Mouse (Mus musculus): ENCODE measurements at regions not wholly inside any gene's neighbourhood (a gene's known extent, or its start where the extent isn't known, plus 50 kb on each side); places are given as distances from the start of the nearest gene placed in this dataset.

- H3K4me2 ChIP-seq = no peak overlapping the region
- ATAC-seq (ENCODE audit: insufficient number of reproducible peaks, low FRiP score) = no peak
- H3K9ac ChIP-seq = no peak overlapping the region
- no peaks in the 10 kb centered on the region for H3K27me3 ChIP-seq (replicated peaks)
- H3K4me1 ChIP-seq (replicated peaks) = 0 out of 2 replicates have a peak, but pooled peaks cover 4% of the 10 kb centered on the region
- H3K36me3 ChIP-seq = no peaks in the 10 kb centered on the region
- no peak overlapping the region for H3K27ac ChIP-seq (ENCODE audit: poor library complexity, severe bottlenecking)
- H3K9me3 ChIP-seq (replicated peaks) = no peaks in the 10 kb centered on the region
- WGBS = 69% methylated on average over 4 of the region's 4 CpGs
- H3K4me3 ChIP-seq = no peak overlapping the region
Measured at GRCm38 (mm10) chr10:117505529-117505928, 123.8 kb upstream of the Cpm start.

- Histone ChIP-seq H3K4me3 (no peak overlapping the region), H3K9ac (no peak overlapping the region), H3K27me3 (replicated peaks) (no peaks in the 10 kb centered on the region), H3K4me1 (replicated peaks) (0 out of 2 replicates have a peak, but pooled peaks cover 4% of the 10 kb centered on the region), H3K36me3 (no peaks in the 10 kb centered on the region), H3K9me3 (replicated peaks) (no peaks in the 10 kb centered on the region), H3K27ac (ENCODE audit: poor library complexity, severe bottlenecking) (no peak overlapping the region), H3K4me2 (no peak overlapping the region)
- ATAC-seq (ENCODE audit: insufficient number of reproducible peaks, low FRiP score) = no peak
- 79% methylated on average over 3 of the region's 3 CpGs for WGBS
Measured at GRCm38 (mm10) chr10:117505057-117505456, 124.2 kb upstream of the Cpm start.

GRCm38 (mm10) chr10:117504267-117504902 is 124.6 kb upstream of the Cpsf6 start:
- no peak overlapping the region for H3K4me3 ChIP-seq
- 0 out of 2 replicates have a peak, but pooled peaks cover 4% of the 10 kb centered on the region for H3K4me1 ChIP-seq (replicated peaks)
- no peak overlapping the region for H3K27ac ChIP-seq (ENCODE audit: poor library complexity, severe bottlenecking)
- H3K27me3 ChIP-seq (replicated peaks) = no peaks in the 10 kb centered on the region
- no peaks in the 10 kb centered on the region for H3K36me3 ChIP-seq
- no peaks in the 10 kb centered on the region for H3K9me3 ChIP-seq (replicated peaks)
- ATAC-seq (ENCODE audit: insufficient number of reproducible peaks, low FRiP score) = no peak
- no peak overlapping the region for H3K9ac ChIP-seq
- H3K4me2 ChIP-seq = no peak overlapping the region
- 77% methylated on average over 5 of the region's 5 CpGs for WGBS

- H3K9ac ChIP-seq = no peak overlapping the region
- H3K4me2 ChIP-seq = no peak overlapping the region
- H3K27me3 ChIP-seq (replicated peaks) = no peaks in the 10 kb centered on the region
- H3K27ac ChIP-seq (ENCODE audit: poor library complexity, severe bottlenecking) = no peak overlapping the region
- no peaks in the 10 kb centered on the region for H3K36me3 ChIP-seq
- WGBS = 68% methylated on average over 22 of the region's 22 CpGs
- no peak overlapping the region for H3K4me3 ChIP-seq
- no peaks in the 10 kb centered on the region for H3K9me3 ChIP-seq (replicated peaks)
- H3K4me1 ChIP-seq (replicated peaks) = 0 out of 2 replicates have a peak, but pooled peaks cover 4% of the 10 kb centered on the region
- no peak for ATAC-seq (ENCODE audit: insufficient number of reproducible peaks, low FRiP score)
Measured at GRCm38 (mm10) chr10:117503222-117504184, 123.7 kb upstream of the Cpsf6 start.

- no peaks in the 10 kb centered on the region for H3K36me3 ChIP-seq
- 81% methylated on average over 9 of the region's 9 CpGs for WGBS
- H3K27me3 ChIP-seq (replicated peaks) = no peaks in the 10 kb centered on the region
- no peak; the same call in 1 of the 2 replicates for ATAC-seq (ENCODE audit: insufficient number of reproducible peaks, low FRiP score)
- no peak overlapping the region for H3K27ac ChIP-seq (ENCODE audit: poor library complexity, severe bottlenecking)
- no peak overlapping the region for H3K9ac ChIP-seq
- no peaks in the 10 kb centered on the region for H3K9me3 ChIP-seq (replicated peaks)
- 0 out of 2 replicates have a peak, but pooled peaks cover 4% of the 10 kb centered on the region for H3K4me1 ChIP-seq (replicated peaks)
- H3K4me2 ChIP-seq = no peak overlapping the region
- no peak overlapping the region for H3K4me3 ChIP-seq
Measured at GRCm38 (mm10) chr10:117502731-117503130, 122.9 kb upstream of the Cpsf6 start.

- Histone ChIP-seq H3K9ac (no peak overlapping the region), H3K4me3 (no peak overlapping the region), H3K27ac (ENCODE audit: poor library complexity, severe bottlenecking) (no peak overlapping the region), H3K9me3 (replicated peaks) (no peaks in the 10 kb centered on the region), H3K4me2 (no peak overlapping the region), H3K27me3 (replicated peaks) (no peaks in the 10 kb centered on the region), H3K36me3 (no peaks in the 10 kb centered on the region), H3K4me1 (replicated peaks) (0 out of 2 replicates have a peak, but pooled peaks cover 4% of the 10 kb centered on the region)
- ATAC-seq (ENCODE audit: insufficient number of reproducible peaks, low FRiP score) = no peak
- WGBS = 41% methylated on average over 7 of the region's 7 CpGs
Measured at GRCm38 (mm10) chr10:117502135-117502534, 122.3 kb upstream of the Cpsf6 start.

GRCm38 (mm10) chr10:117501426-117501825 is 121.6 kb upstream of the Cpsf6 start:
- H3K9ac ChIP-seq = no peak overlapping the region
- no peak overlapping the region for H3K4me2 ChIP-seq
- H3K27me3 ChIP-seq (replicated peaks) = no peaks in the 10 kb centered on the region
- 0 out of 2 replicates have a peak, but pooled peaks cover 4% of the 10 kb centered on the region for H3K4me1 ChIP-seq (replicated peaks)
- no peak for ATAC-seq (ENCODE audit: insufficient number of reproducible peaks, low FRiP score)
- 95% methylated on average over 1 of the region's 1 CpGs for WGBS
- H3K36me3 ChIP-seq = no peaks in the 10 kb centered on the region
- no peaks in the 10 kb centered on the region for H3K9me3 ChIP-seq (replicated peaks)
- H3K4me3 ChIP-seq = no peak overlapping the region
- H3K27ac ChIP-seq (ENCODE audit: poor library complexity, severe bottlenecking) = no peak overlapping the region

GRCm38 (mm10) chr10:117500457-117501108 is 120.8 kb upstream of the Cpsf6 start:
- H3K27ac ChIP-seq (ENCODE audit: poor library complexity, severe bottlenecking) = no peak overlapping the region
- no peaks in the 10 kb centered on the region for H3K9me3 ChIP-seq (replicated peaks)
- H3K36me3 ChIP-seq = no peaks in the 10 kb centered on the region
- H3K4me1 ChIP-seq (replicated peaks) = 0 out of 2 replicates have a peak, but pooled peaks cover 4% of the 10 kb centered on the region
- 83% methylated on average over 5 of the region's 5 CpGs for WGBS
- ATAC-seq (ENCODE audit: insufficient number of reproducible peaks, low FRiP score) = no peak
- no peak overlapping the region for H3K9ac ChIP-seq
- H3K4me2 ChIP-seq = no peak overlapping the region
- H3K27me3 ChIP-seq (replicated peaks) = no peaks in the 10 kb centered on the region
- no peak overlapping the region for H3K4me3 ChIP-seq

GRCm38 (mm10) chr10:117499864-117500453 is 120.1 kb upstream of the Cpsf6 start:
- Histone ChIP-seq H3K9ac (no peak overlapping the region), H3K4me2 (no peak overlapping the region), H3K4me3 (no peak overlapping the region), H3K27me3 (replicated peaks) (no peaks in the 10 kb centered on the region), H3K36me3 (no peaks in the 10 kb centered on the region), H3K27ac (ENCODE audit: poor library complexity, severe bottlenecking) (no peak overlapping the region), H3K9me3 (replicated peaks) (no peaks in the 10 kb centered on the region), H3K4me1 (replicated peaks) (0 out of 2 replicates have a peak, but pooled peaks cover 4% of the 10 kb centered on the region)
- no peak for ATAC-seq (ENCODE audit: insufficient number of reproducible peaks, low FRiP score)
- 80% methylated on average over 6 of the region's 6 CpGs for WGBS

GRCm38 (mm10) chr10:117499177-117499863 is 119.5 kb upstream of the Cpsf6 start:
- Histone ChIP-seq H3K4me1 (replicated peaks) (0 out of 2 replicates have a peak, but pooled peaks cover 6% of the 10 kb centered on the region), H3K36me3 (no peaks in the 10 kb centered on the region), H3K4me2 (no peak overlapping the region), H3K27me3 (replicated peaks) (no peaks in the 10 kb centered on the region), H3K27ac (ENCODE audit: poor library complexity, severe bottlenecking) (no peak overlapping the region), H3K9ac (no peak overlapping the region), H3K9me3 (replicated peaks) (no peaks in the 10 kb centered on the region), H3K4me3 (no peak overlapping the region)
- no peak for ATAC-seq (ENCODE audit: insufficient number of reproducible peaks, low FRiP score)
- whole genome bisulfite sequencing = 82% methylated on average over 8 of the region's 8 CpGs
